Mouse (Mus musculus): ENCODE measurements around the gene Cacna2d1. TPM values are rescaled to one million over a fixed set of nuclear protein-coding genes. Genes with fewer than 3 reads are reported as not detected.

The Cacna2d1 gene
- polyA plus RNA-seq, 1 experiment from 2014 or later, result 14.6 TPM

DNA sequence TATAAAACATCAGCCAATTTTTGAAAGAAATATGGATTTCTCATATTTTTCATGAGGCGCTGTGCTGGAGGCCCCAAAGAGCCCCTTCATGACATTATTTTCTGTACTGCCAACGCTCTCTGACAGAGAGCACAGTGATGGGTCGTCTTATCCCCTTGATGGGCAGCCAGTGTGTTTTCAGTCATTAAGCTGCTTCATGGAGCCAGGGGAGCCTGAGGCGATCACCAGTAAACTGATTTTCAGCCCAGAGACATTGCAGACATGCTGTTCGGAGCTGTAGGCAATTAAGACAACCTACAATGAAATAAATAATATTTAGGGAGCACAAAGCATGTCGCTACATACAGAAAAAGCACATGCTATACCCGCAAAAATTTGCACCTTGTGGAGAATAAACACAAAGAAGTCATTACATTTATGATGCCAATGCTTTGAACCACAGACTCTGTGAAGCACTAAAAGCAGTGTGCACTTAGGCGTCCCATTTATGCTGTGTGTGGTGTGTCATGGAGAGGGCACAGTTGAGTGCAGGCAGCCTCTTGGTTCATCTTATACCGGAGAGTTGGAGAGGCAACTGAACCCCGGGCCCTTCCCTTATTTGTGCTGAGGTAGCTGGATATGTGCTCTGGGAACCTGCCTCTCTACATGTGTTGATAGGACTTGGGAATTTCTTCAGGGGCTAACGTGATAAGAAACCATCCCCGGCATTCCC is 57.1 kb downstream of the Cacna2d1 start:
- Histone ChIP-seq H3K36me3 (no peaks in the 10 kb centered on the region), H3K9me3 (no peaks in the 10 kb centered on the region), H3K4me3 (replicated peaks) (no peak overlapping the region), H3K9ac (no peak overlapping the region), H3K4me1 (replicated peaks) (no peaks in the 10 kb centered on the region), H3K27ac (no peak overlapping the region), H3K27me3 (replicated peaks) (no peaks in the 10 kb centered on the region), H3K4me2 (replicated peaks) (no peak overlapping the region)
- WGBS, result 76% methylated on average over 12 of the region's 12 CpGs
- no peak for ATAC-seq

DNA sequence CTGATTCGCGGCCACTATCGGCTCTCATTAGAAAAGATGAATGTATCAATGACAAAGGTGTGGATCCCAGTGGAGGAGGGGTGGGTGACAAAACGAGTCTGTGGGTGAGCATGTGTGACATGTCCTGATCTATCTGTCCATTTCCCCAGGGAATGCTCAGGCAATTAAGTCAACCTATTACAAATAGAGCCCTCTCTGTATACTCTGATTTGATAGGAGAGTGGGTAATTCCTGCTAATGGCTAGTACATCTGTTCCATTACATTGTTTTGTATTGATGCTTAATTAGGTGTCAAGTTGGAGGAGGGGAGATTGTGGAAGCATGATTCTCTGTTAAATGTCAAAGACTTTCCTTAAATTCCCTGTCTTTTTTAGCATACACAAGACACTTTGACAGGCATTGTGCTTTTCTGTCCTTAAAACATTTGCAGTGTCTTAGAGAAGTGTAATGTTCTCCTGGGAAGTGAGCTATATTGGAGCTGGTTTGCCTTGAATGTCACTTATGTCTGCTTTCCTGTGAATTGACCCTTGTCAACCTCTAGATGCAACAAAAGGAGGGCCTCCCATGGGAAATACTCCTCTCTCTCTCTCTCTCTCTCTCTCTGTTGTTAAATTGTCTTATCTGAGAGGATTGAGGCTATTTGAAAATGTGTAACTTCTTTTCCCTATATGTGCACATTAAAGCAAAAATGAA is 58.9 kb downstream of the Cacna2d1 start:
- Histone ChIP-seq H3K36me3 (no peaks in the 10 kb centered on the region), H3K4me2 (replicated peaks) (no peak overlapping the region), H3K4me1 (replicated peaks) (no peaks in the 10 kb centered on the region), H3K9ac (no peak overlapping the region), H3K9me3 (no peaks in the 10 kb centered on the region), H3K27me3 (replicated peaks) (no peaks in the 10 kb centered on the region), H3K4me3 (replicated peaks) (no peak overlapping the region), H3K27ac (no peak overlapping the region)
- ATAC-seq, result no peak
- WGBS, result 68% methylated on average over 4 of the region's 4 CpGs

DNA sequence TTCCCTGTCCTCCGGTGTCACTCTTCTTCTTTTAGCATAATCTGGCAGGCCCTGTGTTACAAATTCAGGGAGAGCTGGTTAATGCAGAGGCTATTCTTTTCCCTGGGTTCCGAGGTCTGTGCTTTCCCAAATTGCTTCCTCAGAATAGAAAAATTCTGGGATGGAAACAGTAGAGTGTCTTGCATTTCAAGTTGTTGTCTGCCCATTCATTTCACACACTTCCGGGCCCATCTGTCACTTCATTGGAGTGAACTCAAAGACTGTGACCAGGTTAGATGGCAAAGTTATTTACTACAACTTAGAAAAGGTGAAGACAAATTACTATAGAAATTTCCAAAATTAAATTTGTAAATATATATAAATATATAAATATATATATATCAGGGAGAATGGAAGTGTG is 62.7 kb downstream of the Cacna2d1 start:
- H3K27ac ChIP-seq, result no peak overlapping the region
- H3K36me3 ChIP-seq, result no peaks in the 10 kb centered on the region
- H3K4me2 ChIP-seq (replicated peaks), result no peak overlapping the region
- no peaks in the 10 kb centered on the region for H3K4me1 ChIP-seq (replicated peaks)
- H3K9ac ChIP-seq, result no peak overlapping the region
- H3K27me3 ChIP-seq (replicated peaks), result no peaks in the 10 kb centered on the region
- no peak for ATAC-seq
- no peaks in the 10 kb centered on the region for H3K9me3 ChIP-seq
- no peak overlapping the region for H3K4me3 ChIP-seq (replicated peaks)
- WGBS, result 87% methylated on average over 3 of the region's 3 CpGs

DNA sequence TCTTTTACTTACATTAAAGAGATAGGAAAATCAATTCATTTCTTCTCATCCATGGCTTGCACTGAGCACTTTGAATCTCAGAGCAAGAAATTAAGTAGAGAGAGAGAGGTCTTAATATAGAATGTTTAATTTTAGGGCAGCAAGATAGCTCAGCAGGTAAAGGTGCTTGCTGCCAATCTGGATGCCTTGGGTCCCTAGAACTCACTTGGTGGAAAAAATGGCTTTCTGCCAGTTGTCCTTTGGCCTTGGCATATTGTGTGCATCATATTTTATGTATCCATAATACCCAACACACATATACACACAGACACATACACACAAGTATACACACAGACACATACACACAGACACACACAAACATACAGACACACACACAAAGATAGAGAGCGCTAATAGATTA is 63.3 kb downstream of the Cacna2d1 start:
- H3K4me2 ChIP-seq (replicated peaks), result no peak overlapping the region
- WGBS, result 92% methylated on average over 1 of the region's 1 CpGs

DNA sequence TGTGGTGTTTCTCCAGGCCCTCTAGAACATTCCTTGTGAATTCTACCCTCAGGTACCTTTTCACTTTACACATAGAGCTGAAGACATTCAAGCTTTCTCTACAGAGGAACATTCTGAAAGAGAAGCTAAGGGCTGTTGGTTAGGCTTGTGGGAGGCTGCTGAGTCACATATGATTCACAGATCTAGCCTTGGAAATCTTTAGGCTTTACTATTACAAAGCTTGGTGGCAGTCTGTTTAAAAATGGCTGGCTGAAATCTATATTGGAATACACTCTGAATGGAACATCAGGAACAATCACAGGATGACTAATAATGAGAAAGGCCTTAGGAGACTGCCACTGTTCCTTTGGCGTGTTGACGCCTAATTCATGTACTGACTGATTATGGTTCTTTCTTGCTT is 66.4 kb downstream of the Cacna2d1 start:
- H3K4me1 ChIP-seq (replicated peaks), result peaks cover 6% of the 10 kb centered on the region; the same call in 1 of the 2 replicates
- no peak overlapping the region for H3K9ac ChIP-seq
- H3K36me3 ChIP-seq, result no peaks in the 10 kb centered on the region
- no peaks in the 10 kb centered on the region for H3K27me3 ChIP-seq (replicated peaks)
- 76% methylated on average over 2 of the region's 2 CpGs for WGBS
- no peaks in the 10 kb centered on the region for H3K9me3 ChIP-seq
- no peak overlapping the region for H3K4me3 ChIP-seq (replicated peaks)
- no peak for ATAC-seq
- no peak overlapping the region for H3K27ac ChIP-seq
- H3K4me2 ChIP-seq (replicated peaks), result no peak overlapping the region

More for the DNA sequence above, 63.3 kb downstream of the Cacna2d1 start:
- Histone ChIP-seq H3K9ac (no peak overlapping the region), H3K27ac (no peak overlapping the region), H3K27me3 (replicated peaks) (no peaks in the 10 kb centered on the region), H3K9me3 (no peaks in the 10 kb centered on the region), H3K4me3 (replicated peaks) (no peak overlapping the region), H3K4me1 (replicated peaks) (peaks cover 6% of the 10 kb centered on the region; the same call in 1 of the 2 replicates), H3K36me3 (no peaks in the 10 kb centered on the region)
- no peak for ATAC-seq

DNA sequence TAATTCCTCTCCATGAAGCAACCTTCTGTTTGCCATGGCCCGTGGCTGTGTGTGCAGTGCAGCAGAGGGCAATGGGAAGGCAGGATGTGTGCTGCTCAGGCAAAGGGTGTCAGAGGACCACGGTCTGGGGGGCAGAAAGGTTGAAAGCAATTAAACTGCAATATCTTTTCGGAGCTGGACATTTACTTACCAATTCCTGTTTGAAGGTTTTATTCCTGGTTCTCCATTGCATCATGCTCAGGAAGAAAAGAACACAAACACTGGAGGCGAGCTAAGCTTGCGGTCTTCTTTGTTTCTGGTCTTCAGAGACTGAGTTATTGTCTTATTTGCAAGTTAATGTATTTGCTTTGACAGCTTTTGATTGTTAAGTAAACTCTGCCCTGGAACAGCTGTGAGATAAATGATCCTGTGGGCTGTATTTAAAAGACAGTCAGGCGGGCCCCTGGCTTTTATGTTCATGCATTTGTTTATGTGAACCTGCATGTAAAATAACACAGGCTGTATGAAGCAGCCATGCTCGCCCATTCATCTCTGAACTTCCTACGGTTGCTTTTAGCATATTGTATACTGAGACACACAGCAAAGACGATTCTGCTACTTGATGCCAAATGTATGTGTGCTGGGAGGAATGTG is 68.1 kb downstream of the Cacna2d1 start:
- Histone ChIP-seq H3K36me3 (no peaks in the 10 kb centered on the region), H3K4me2 (replicated peaks) (peak overlapping the region; percentile 22; the same call in 1 of the 2 replicates), H3K9ac (no peak overlapping the region), H3K4me3 (replicated peaks) (no peak overlapping the region), H3K4me1 (replicated peaks) (peaks cover 6% of the 10 kb centered on the region; the same call in 1 of the 2 replicates), H3K27me3 (replicated peaks) (no peaks in the 10 kb centered on the region), H3K27ac (0 out of 2 replicates have a peak overlapping the region, but pooled peaks have one; percentile 36), H3K9me3 (no peaks in the 10 kb centered on the region)
- ATAC-seq, result no peak
- 13% methylated on average over 9 of the region's 9 CpGs for WGBS

DNA sequence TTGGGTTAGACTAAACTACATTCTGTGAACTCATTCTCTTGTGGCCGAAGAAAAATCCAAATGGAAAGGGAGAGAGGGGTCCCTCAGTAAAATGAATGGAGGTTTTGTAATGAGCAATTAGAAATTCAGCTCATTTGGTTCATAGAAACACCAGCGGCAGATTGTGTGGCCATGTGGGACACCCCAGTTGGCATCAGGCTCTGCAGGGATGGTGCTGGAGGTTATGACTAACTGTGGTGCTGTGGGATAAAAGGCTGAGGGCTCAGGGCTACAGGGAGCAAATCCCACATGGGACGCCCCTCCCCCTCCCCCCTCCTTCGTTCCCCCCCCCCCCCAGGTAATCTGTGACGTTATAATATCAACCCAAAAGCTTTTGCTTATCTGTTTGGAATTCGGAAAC is 69.8 kb downstream of the Cacna2d1 start:
- WGBS, result 44% methylated on average over 6 of the region's 6 CpGs
- no peaks in the 10 kb centered on the region for H3K9me3 ChIP-seq
- no peaks in the 10 kb centered on the region for H3K27me3 ChIP-seq (replicated peaks)
- ATAC-seq, result no peak
- H3K36me3 ChIP-seq, result no peaks in the 10 kb centered on the region
- no peak overlapping the region for H3K4me2 ChIP-seq (replicated peaks)
- no peak overlapping the region for H3K4me3 ChIP-seq (replicated peaks)
- H3K4me1 ChIP-seq (replicated peaks), result peaks cover 6% of the 10 kb centered on the region; the same call in 1 of the 2 replicates
- H3K27ac ChIP-seq, result no peak overlapping the region
- H3K9ac ChIP-seq, result no peak overlapping the region

DNA sequence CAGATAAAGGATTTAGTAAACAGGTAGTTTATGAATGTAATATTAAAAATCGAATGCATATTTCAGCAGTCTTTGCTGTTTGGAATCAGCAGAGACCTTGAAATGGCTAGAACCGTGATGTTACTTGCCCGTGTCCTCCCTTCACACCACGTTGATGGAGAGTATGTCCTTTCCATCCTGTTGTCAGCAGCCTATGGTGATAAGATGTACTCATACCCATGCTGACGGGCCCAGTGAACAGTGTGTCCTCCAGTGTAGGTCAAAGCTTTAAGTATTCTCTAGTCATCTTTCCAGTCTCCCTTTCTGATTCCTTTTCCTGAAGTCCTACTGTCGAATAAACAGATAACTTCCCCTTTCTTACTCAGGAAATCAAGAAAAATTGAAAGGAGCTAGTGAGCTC is 72.5 kb downstream of the Cacna2d1 start:
- no peaks in the 10 kb centered on the region for H3K36me3 ChIP-seq
- H3K27ac ChIP-seq, result no peak overlapping the region
- H3K27me3 ChIP-seq (replicated peaks), result no peaks in the 10 kb centered on the region
- 89% methylated on average over 6 of the region's 6 CpGs for WGBS
- no peaks in the 10 kb centered on the region for H3K9me3 ChIP-seq
- no peak for ATAC-seq
- H3K4me1 ChIP-seq (replicated peaks), result peaks cover 6% of the 10 kb centered on the region; the same call in 1 of the 2 replicates
- H3K4me3 ChIP-seq (replicated peaks), result no peak overlapping the region
- H3K4me2 ChIP-seq (replicated peaks), result no peak overlapping the region
- no peak overlapping the region for H3K9ac ChIP-seq

DNA sequence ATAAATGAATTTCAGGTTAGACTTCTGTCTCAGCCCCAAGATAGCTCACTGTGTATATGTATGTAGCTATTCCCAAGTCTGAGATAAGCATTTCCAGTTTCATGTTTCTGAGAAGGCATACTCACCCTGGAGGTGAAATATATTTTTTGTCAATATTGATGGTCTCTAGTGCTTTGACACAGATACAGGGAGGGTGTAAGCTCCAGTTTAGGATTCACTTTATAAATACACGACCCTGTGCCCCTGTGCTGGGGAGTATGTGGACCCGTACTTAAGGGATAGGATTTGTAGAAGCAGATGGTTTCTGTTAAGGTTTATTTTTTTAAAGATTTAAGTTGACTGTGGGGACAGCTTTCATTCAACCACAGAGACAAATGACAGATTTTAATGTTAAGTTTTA is 79.2 kb downstream of the Cacna2d1 start:
- no peak overlapping the region for H3K27ac ChIP-seq
- H3K4me1 ChIP-seq (replicated peaks), result no peaks in the 10 kb centered on the region
- no peak overlapping the region for H3K9ac ChIP-seq
- H3K27me3 ChIP-seq (replicated peaks), result no peaks in the 10 kb centered on the region
- H3K9me3 ChIP-seq, result no peaks in the 10 kb centered on the region
- WGBS, result 72% methylated on average over 2 of the region's 2 CpGs
- H3K4me3 ChIP-seq (replicated peaks), result no peak overlapping the region
- no peak overlapping the region for H3K4me2 ChIP-seq (replicated peaks)
- ATAC-seq, result no peak
- H3K36me3 ChIP-seq, result no peaks in the 10 kb centered on the region

DNA sequence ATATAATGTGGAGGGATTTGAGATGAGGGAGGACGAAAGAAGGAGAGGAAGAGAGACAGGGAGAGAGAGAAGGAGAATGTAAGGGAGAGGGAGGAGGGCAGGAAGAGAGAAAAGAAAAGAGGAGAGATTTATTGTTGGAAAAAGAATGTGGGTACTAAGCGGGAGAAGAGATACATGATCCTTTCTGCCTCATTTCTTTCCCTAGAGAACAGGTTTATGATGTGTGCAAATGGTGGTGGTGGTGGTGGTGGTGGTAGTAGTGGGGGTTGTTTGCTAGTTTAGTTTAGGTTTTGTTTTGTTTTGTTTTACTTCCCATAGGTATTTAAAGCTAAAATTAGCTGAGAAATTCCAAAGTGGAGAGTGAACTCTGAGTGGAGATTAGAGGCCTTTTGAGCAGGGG is 79.9 kb downstream of the Cacna2d1 start:
- Histone ChIP-seq H3K4me3 (replicated peaks) (no peak overlapping the region), H3K9ac (no peak overlapping the region), H3K27ac (no peak overlapping the region), H3K9me3 (no peaks in the 10 kb centered on the region), H3K4me1 (replicated peaks) (no peaks in the 10 kb centered on the region), H3K36me3 (no peaks in the 10 kb centered on the region), H3K27me3 (replicated peaks) (no peaks in the 10 kb centered on the region), H3K4me2 (replicated peaks) (no peak overlapping the region)
- ATAC-seq, result no peak
- WGBS, result 73% methylated on average over 2 of the region's 2 CpGs

DNA sequence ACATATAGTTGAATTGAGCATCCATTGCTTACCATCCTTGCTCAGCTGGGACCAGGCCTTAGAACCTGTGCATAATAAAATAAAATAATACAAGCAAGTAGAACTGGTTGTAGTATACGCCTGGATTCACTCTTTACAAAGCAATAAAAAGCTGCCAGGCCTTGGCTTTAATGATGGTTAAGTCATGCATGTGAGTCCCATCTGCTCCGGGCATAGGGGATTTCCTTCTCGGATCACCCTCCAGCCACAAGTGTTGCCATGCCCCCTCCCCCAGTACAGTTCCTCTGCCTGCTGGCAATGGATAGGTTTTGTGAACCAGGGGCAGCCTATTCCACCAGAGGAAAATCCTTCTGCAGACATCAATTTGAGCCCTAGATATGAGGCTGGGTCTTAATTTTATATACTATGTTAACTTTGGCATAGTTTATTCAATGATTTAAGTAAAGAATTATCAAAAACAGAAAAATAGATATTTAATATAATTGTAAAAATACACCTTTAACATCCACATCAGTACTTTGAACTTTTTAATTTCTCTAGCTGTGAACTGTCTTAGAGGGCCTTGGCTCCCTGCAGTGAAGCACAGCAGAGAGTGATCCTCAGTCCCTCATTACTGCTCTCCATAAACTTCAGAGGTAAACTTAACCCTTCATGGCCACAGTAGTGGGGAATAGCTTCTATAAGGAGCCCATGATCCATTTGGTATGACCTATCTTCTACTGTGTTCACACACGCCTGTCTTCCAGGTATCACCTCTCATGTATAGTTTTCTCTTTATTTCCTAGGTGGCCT is 90.3 kb downstream of the Cacna2d1 start:
- Histone ChIP-seq H3K36me3 (no peaks in the 10 kb centered on the region), H3K4me3 (replicated peaks) (no peak overlapping the region), H3K27me3 (replicated peaks) (no peaks in the 10 kb centered on the region), H3K27ac (no peak overlapping the region), H3K4me2 (replicated peaks) (no peak overlapping the region), H3K9ac (no peak overlapping the region), H3K4me1 (replicated peaks) (no peaks in the 10 kb centered on the region), H3K9me3 (no peaks in the 10 kb centered on the region)
- no peak for ATAC-seq
- WGBS, result 61% methylated on average over 4 of the region's 4 CpGs

DNA sequence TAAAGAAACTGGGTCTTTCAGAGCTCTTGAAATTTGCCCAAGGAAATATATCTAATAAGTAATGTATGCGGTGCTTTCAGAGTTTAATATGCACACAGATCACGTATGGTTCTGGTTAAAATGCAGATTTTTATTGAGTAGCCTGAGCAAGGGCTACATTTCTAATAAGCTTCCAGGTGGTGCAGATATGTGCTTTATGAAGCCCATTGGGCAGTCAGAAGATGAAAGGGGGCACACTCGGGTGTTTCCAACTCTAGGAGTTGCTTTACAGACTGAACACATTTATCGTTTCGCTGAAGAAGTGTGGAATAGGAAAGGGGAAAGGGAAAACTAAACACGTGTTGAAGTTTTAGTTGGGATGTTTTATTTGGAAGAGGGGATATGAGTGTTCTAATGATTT is 94.4 kb downstream of the Cacna2d1 start:
- Histone ChIP-seq H3K36me3 (no peaks in the 10 kb centered on the region), H3K27me3 (replicated peaks) (no peaks in the 10 kb centered on the region), H3K27ac (no peak overlapping the region), H3K9me3 (no peaks in the 10 kb centered on the region), H3K9ac (no peak overlapping the region), H3K4me1 (replicated peaks) (no peaks in the 10 kb centered on the region), H3K4me3 (replicated peaks) (no peak overlapping the region), H3K4me2 (replicated peaks) (no peak overlapping the region)
- no peak for ATAC-seq
- 83% methylated on average over 6 of the region's 6 CpGs for WGBS
